Mouse (Mus musculus) MEL (cell line): ENCODE measurements around the gene Taok1. TPM values are rescaled to one million over a fixed set of nuclear protein-coding genes. Genes with fewer than 3 reads are reported as not detected.

Experiments
- DNase-seq: peaks from one replicate; pipeline ENCODE4 v3.0.0; 2011; ENCODE audit warnings: low read depth, low spot score
- H3K27ac ChIP-seq: 2 replicates; pipeline ENCODE4 v1.5.1; 2012; ENCODE audit warnings: low read depth, mild to moderate bottlenecking, control low read depth, low read length, moderate library complexity; ENCODE audit not compliant: control insufficient read depth
- H3K27me3 ChIP-seq, 2 experiments: fragments of 150-350 bp in 1 of 2; sonication (generic) in 1 of 2; 2 replicates each; pipeline ENCODE4 v1.6.1; 2012; ENCODE audit warnings: low read length in 2 of 2, mild to moderate bottlenecking in 2 of 2, improper control_type of control experiment in 1 of 2, moderate library complexity in 1 of 2; ENCODE audit not compliant: insufficient read depth in 2 of 2, control insufficient read depth in 1 of 2
- H3K36me3 ChIP-seq, 2 experiments: 2 replicates each; pipeline ENCODE4 v1.6.1; 2012 to 2014; ENCODE audit warnings: low read length in 2 of 2, improper control_type of control experiment in 1 of 2, inconsistent platforms in 1 of 2, mild to moderate bottlenecking in 1 of 2; ENCODE audit not compliant: insufficient read depth in 2 of 2, control insufficient read depth in 1 of 2
- H3K4me1 ChIP-seq, 2 experiments: fragments of 150-350 bp in 1 of 2; sonication (generic) in 1 of 2; 2 replicates each; pipeline ENCODE4 v1.6.1; 2012; ENCODE audit warnings: low read length in 2 of 2, improper control_type of control experiment in 1 of 2, mild to moderate bottlenecking in 1 of 2; ENCODE audit not compliant: insufficient read depth in 2 of 2, control insufficient read depth in 1 of 2
- H3K4me3 ChIP-seq, 2 experiments: fragments of 150-350 bp in 1 of 2; sonication (generic) in 1 of 2; 2 replicates each; pipeline ENCODE4 v1.5.1; 2012; ENCODE audit warnings: low read depth in 2 of 2, low read length in 2 of 2, mild to moderate bottlenecking in 2 of 2, moderate library complexity in 2 of 2, control low read depth in 1 of 2, improper control_type of control experiment in 1 of 2; ENCODE audit not compliant: control insufficient read depth in 1 of 2, insufficient read depth in 1 of 2
- H3K79me2 ChIP-seq: 2 replicates; pipeline ENCODE4 v1.6.1; 2012; ENCODE audit warnings: mild to moderate bottlenecking, low read length, moderate library complexity; ENCODE audit not compliant: control insufficient read depth, poor library complexity, insufficient read depth
- H3K9ac ChIP-seq: 2 replicates; pipeline ENCODE4 v1.6.1; 2012; ENCODE audit warnings: low read depth, mild to moderate bottlenecking, control low read depth, low read length, moderate library complexity; ENCODE audit not compliant: control insufficient read depth, poor library complexity, severe bottlenecking
- H3K9me3 ChIP-seq: fragments of 150-350 bp; sonication (generic); replicated peaks from 2 replicates; pipeline ENCODE4 v1.6.1; 2012; ENCODE audit warnings: mild to moderate bottlenecking, low read length, improper control_type of control experiment, moderate library complexity; ENCODE audit not compliant: insufficient read depth
- BHLHE40 ChIP-seq: IDR thresholded peaks from 2 replicates; pipeline ENCODE4 v1.6.1; 2012; ENCODE audit warnings: low read depth, mild to moderate bottlenecking, inconsistent platforms, low read length, improper control_type of control experiment, borderline replicate concordance
- CHD1 ChIP-seq: IDR thresholded peaks from 2 replicates; pipeline ENCODE4 v1.6.1; 2012; ENCODE audit warnings: low read depth, mild to moderate bottlenecking, inconsistent platforms, low read length, improper control_type of control experiment
- CHD2 ChIP-seq: IDR thresholded peaks from 2 replicates; pipeline ENCODE4 v1.6.1; 2011; ENCODE audit warnings: low read length, improper control_type of control experiment
- CTCF ChIP-seq, 3 experiments: IDR thresholded peaks in 2 of 3; conservative IDR thresholded peaks in 1 of 3; 2 replicates each; pipeline ENCODE4 v1.5.1; 2011 to 2012; ENCODE audit warnings: low read length in 3 of 3, low read depth in 2 of 3, mild to moderate bottlenecking in 2 of 3, improper control_type of control experiment in 1 of 3, inconsistent platforms in 1 of 3, mixed read lengths in 1 of 3, moderate library complexity in 1 of 3; ENCODE audit not compliant: control insufficient read depth in 1 of 3, insufficient read depth in 1 of 3, poor library complexity in 1 of 3, severe bottlenecking in 1 of 3
- E2F4 ChIP-seq: IDR thresholded peaks from 2 replicates; pipeline ENCODE4 v1.6.1; 2011; ENCODE audit warnings: low read depth, low read length, improper control_type of control experiment, borderline replicate concordance
- ELF1 ChIP-seq: IDR thresholded peaks from 2 replicates; pipeline ENCODE4 v1.6.1; 2014; ENCODE audit warnings: low read depth, mild to moderate bottlenecking, inconsistent platforms, low read length, improper control_type of control experiment, moderate library complexity
- EP300 ChIP-seq, 2 experiments: IDR thresholded peaks; 2 replicates each; pipeline ENCODE4 v1.6.1; 2011; ENCODE audit warnings: improper control_type of control experiment in 2 of 2, low read length in 2 of 2, low read depth in 1 of 2, mild to moderate bottlenecking in 1 of 2
- GABPA ChIP-seq: IDR thresholded peaks from 2 replicates; pipeline ENCODE4 v1.6.1; 2012; ENCODE audit warnings: low read depth, mild to moderate bottlenecking, inconsistent platforms, low read length, improper control_type of control experiment, moderate library complexity
- GATA1 ChIP-seq: IDR thresholded peaks from 2 replicates; pipeline ENCODE4 v1.6.1; 2011; ENCODE audit warnings: low read depth, low read length, improper control_type of control experiment
- HCFC1 ChIP-seq: IDR thresholded peaks from 2 replicates; pipeline ENCODE4 v1.6.1; 2012; ENCODE audit warnings: low read depth, mild to moderate bottlenecking, inconsistent platforms, low read length, improper control_type of control experiment, moderate library complexity
- JUND ChIP-seq: IDR thresholded peaks from 2 replicates; pipeline ENCODE4 v1.6.1; 2011; ENCODE audit warnings: low read depth, mild to moderate bottlenecking, improper control_type of control experiment, low read length
- KAT2A ChIP-seq: conservative IDR thresholded peaks from 2 replicates; pipeline ENCODE4 v1.6.1; 2012; ENCODE audit warnings: low read depth, low read length, improper control_type of control experiment, inconsistent platforms
- MAFK ChIP-seq: IDR thresholded peaks from 2 replicates; pipeline ENCODE4 v1.6.1; 2011; ENCODE audit warnings: low read depth, mild to moderate bottlenecking, low read length, improper control_type of control experiment, borderline replicate concordance
- MAX ChIP-seq: IDR thresholded peaks from 2 replicates; pipeline ENCODE4 v1.6.1; 2011; ENCODE audit warnings: low read length, improper control_type of control experiment
- MAZ ChIP-seq: IDR thresholded peaks from 2 replicates; pipeline ENCODE4 v1.6.1; 2012; ENCODE audit warnings: low read depth, mild to moderate bottlenecking, inconsistent platforms, low read length, improper control_type of control experiment
- MEF2A ChIP-seq: IDR thresholded peaks from 2 replicates; pipeline ENCODE4 v1.6.1; 2014; ENCODE audit warnings: low read depth, mild to moderate bottlenecking, inconsistent platforms, low read length, improper control_type of control experiment; ENCODE audit not compliant: poor library complexity, insufficient replicate concordance, severe bottlenecking; ENCODE audit errors: extremely low read depth
- MXI1 ChIP-seq: IDR thresholded peaks from 2 replicates; pipeline ENCODE4 v1.6.1; 2011; ENCODE audit warnings: mild to moderate bottlenecking, low read depth, low read length, improper control_type of control experiment
- MYB ChIP-seq: IDR thresholded peaks from 2 replicates; pipeline ENCODE4 v1.6.1; 2011; ENCODE audit warnings: mild to moderate bottlenecking, low read depth, low read length, improper control_type of control experiment
- MYC ChIP-seq: IDR thresholded peaks from 2 replicates; pipeline ENCODE4 v1.6.1; 2011; ENCODE audit warnings: low read depth, mild to moderate bottlenecking, low read length, improper control_type of control experiment, moderate library complexity
- NRF1 ChIP-seq: IDR thresholded peaks from 2 replicates; pipeline ENCODE4 v1.6.1; 2014; ENCODE audit warnings: low read depth, mild to moderate bottlenecking, inconsistent platforms, low read length, improper control_type of control experiment, moderate library complexity; ENCODE audit not compliant: poor library complexity, insufficient read depth, severe bottlenecking
- POLR2A ChIP-seq, 2 experiments: IDR thresholded peaks; 2 replicates each; pipeline ENCODE4 v1.6.1; 2011 to 2012; ENCODE audit warnings: low read length in 2 of 2, mild to moderate bottlenecking in 2 of 2, control low read depth in 1 of 2, improper control_type of control experiment in 1 of 2, low read depth in 1 of 2, moderate library complexity in 1 of 2; ENCODE audit not compliant: control insufficient read depth in 1 of 2, insufficient read depth in 1 of 2, poor library complexity in 1 of 2
- POLR2AphosphoS2 ChIP-seq: IDR thresholded peaks from 2 replicates; pipeline ENCODE4 v1.6.1; 2011; ENCODE audit warnings: low read length, improper control_type of control experiment
- POLR2AphosphoS5 ChIP-seq: IDR thresholded peaks from 2 replicates; pipeline ENCODE4 v1.6.1; 2012; ENCODE audit warnings: low read depth, borderline replicate concordance, mild to moderate bottlenecking, inconsistent platforms, low read length, moderate library complexity, mixed read lengths
- RAD21 ChIP-seq: IDR thresholded peaks from 2 replicates; pipeline ENCODE4 v1.6.1; 2011; ENCODE audit warnings: mild to moderate bottlenecking, low read depth, low read length, improper control_type of control experiment
- RCOR1 ChIP-seq: IDR thresholded peaks from 2 replicates; pipeline ENCODE4 v1.6.1; 2012; ENCODE audit warnings: low read depth, mild to moderate bottlenecking, inconsistent platforms, low read length, improper control_type of control experiment
- SMC3 ChIP-seq: IDR thresholded peaks from 2 replicates; pipeline ENCODE4 v1.6.1; 2011; ENCODE audit warnings: low read depth, low read length, improper control_type of control experiment
- TBP ChIP-seq: IDR thresholded peaks from 2 replicates; pipeline ENCODE4 v1.8.0; 2011; ENCODE audit warnings: low read depth, low read length, improper control_type of control experiment
- TCF12 ChIP-seq: IDR thresholded peaks from 2 replicates; pipeline ENCODE4 v1.6.1; 2014; ENCODE audit warnings: low read depth, mild to moderate bottlenecking, inconsistent platforms, low read length, improper control_type of control experiment, moderate library complexity
- UBTF ChIP-seq: IDR thresholded peaks from 2 replicates; pipeline ENCODE4 v1.6.1; 2012; ENCODE audit warnings: low read depth, mild to moderate bottlenecking, inconsistent platforms, low read length, improper control_type of control experiment, moderate library complexity, borderline replicate concordance; ENCODE audit not compliant: insufficient read depth
- USF1 ChIP-seq: IDR thresholded peaks from 2 replicates; pipeline ENCODE4 v1.6.1; 2014; ENCODE audit warnings: low read depth, mild to moderate bottlenecking, inconsistent platforms, low read length, improper control_type of control experiment, moderate library complexity
- USF2 ChIP-seq, 2 experiments: IDR thresholded peaks; 2 replicates each; pipeline ENCODE4 v1.6.1; 2011 to 2012; ENCODE audit warnings: improper control_type of control experiment in 2 of 2, low read length in 2 of 2, borderline replicate concordance in 1 of 2, inconsistent platforms in 1 of 2, low read depth in 1 of 2, mild to moderate bottlenecking in 1 of 2; ENCODE audit not compliant: insufficient read depth in 1 of 2
- ZC3H11A ChIP-seq: IDR thresholded peaks from 2 replicates; pipeline ENCODE4 v1.6.1; 2012; ENCODE audit warnings: low read depth, mild to moderate bottlenecking, inconsistent platforms, low read length, improper control_type of control experiment
- ZKSCAN1 ChIP-seq: IDR thresholded peaks from 2 replicates; pipeline ENCODE4 v1.6.1; 2012; ENCODE audit warnings: low read depth, mild to moderate bottlenecking, inconsistent platforms, low read length, improper control_type of control experiment, moderate library complexity
- ZMIZ1 ChIP-seq: IDR thresholded peaks from 2 replicates; pipeline ENCODE4 v1.6.1; 2012; ENCODE audit warnings: low read depth, mild to moderate bottlenecking, inconsistent platforms, low read length, improper control_type of control experiment, moderate library complexity
- ZNF384 ChIP-seq: IDR thresholded peaks from 2 replicates; pipeline ENCODE4 v1.6.1; 2012; ENCODE audit warnings: low read depth, mild to moderate bottlenecking, inconsistent platforms, low read length, improper control_type of control experiment
- polyA plus RNA-seq, 2 experiments: library from polyadenylated mRNA; stranded (reverse) in 1 of 2; unstranded in 1 of 2; fragments of >175 nt in 1 of 2; fragments of >200 nt in 1 of 2; gene quantifications; 2 replicates each; pipeline versions ENCODE4 v1.2.1 to v1.2.4; 2012; ENCODE audit warnings: low replicate concordance in 2 of 2, low read depth in 1 of 2; ENCODE audit not compliant: insufficient read length in 2 of 2, insufficient read depth in 1 of 2, missing spikeins in 1 of 2
- total RNA-seq: library from RNA; depleted of rRNA; stranded (reverse); fragments of 300-350 nt; gene quantifications from 2 replicates; pipeline ENCODE4 v1.2.3, GENCODE M21; 2012

The Taok1 gene
- total and polyA plus RNA-seq, 3 experiments, result 7.9 to 31.0 (median 15.9) TPM

DNA sequence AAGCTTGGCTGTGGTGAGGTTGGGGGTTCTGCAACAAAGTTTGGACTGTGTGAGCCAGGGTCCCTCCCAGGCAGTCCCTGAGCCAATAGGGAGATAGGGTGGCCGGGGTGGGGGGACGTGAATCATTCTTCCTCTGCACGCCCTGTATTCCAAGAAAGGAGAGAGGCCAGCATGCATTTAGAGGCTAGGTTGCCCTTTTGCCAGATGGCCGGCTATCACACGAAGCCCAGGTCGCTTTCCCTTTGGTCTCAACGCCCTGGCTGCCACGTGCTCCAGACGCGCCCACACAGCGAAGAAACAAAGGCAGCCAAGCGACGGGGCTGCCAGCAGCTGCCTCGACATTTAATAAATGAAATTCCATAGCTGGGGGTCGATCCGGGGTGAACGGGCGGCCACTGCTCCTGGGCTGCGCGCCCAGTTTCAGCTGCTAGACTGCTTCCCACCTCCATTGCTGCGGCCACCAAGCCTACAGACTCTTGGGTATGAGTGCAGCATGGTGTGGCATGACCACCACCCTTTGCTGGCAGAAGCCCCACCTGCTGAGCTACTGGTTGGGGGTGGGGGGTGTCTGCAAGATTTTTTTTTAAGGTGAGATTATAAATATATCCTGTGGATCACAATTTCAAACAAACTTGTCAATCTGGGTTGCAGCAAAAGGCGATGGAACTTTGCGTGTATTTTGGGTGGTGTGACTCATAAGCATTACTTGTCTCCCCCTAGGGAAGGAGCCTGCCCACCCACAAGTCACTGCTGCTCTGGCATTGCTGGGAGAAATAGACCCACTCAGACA lies 115.9 kb downstream of the Taok1 start:
- Histone ChIP-seq H3K4me1 (peaks cover 2 to 41% of the 10 kb centered on the region in 2 experiments; a peak in 3 of 4 replicates), H3K79me2 (peaks cover 59% of the 10 kb centered on the region), H3K27ac (peak overlapping the region; percentile 96), H3K9ac (peak overlapping the region; percentile 93), H3K9me3 (no peaks in the 10 kb centered on the region), H3K4me3 (peak overlapping the region; percentile 86 to 90), H3K36me3 (peaks cover 0 to 31% of the 10 kb centered on the region in 2 experiments; a peak in 2 of 4 replicates), H3K27me3 (no peaks in the 10 kb centered on the region)
- peak; percentile 94 for DNase-seq
- TF ChIP-seq GABPA, result no peak
- no peak for TF ChIP-seq ZKSCAN1
- no peak for TF ChIP-seq GATA1
- peak; percentile 84; the same call in 1 of the 2 replicates for TF ChIP-seq MYC
- TF ChIP-seq ZNF384, result no peak
- TF ChIP-seq NRF1, result no peak
- no peak; a peak in 1 of 4 replicates for TF ChIP-seq EP300 (IDR thresholded peaks at IDR 0.05; ENCODE audit: low read depth in 1 of 2, low read length in 2 of 2)
- no peak for TF ChIP-seq E2F4
- no peak for TF ChIP-seq ELF1
- TF ChIP-seq TCF12, result no peak
- TF ChIP-seq MXI1, result peak; percentile 93
- peak; percentile 49; the same call in 1 of the 2 replicates for TF ChIP-seq USF1
- TF ChIP-seq MAX, result peak; percentile 97
- TF ChIP-seq POLR2AphosphoS5, result no peak
- TF ChIP-seq KAT2A, result no peak
- TF ChIP-seq CTCF (IDR thresholded peaks at IDR 0.05 in 2 of 3, conservative IDR thresholded peaks at IDR 0.05 in 1 of 3; ENCODE audit: control insufficient read depth in 1 of 3, insufficient read depth in 1 of 3, low read depth in 2 of 3, low read length in 3 of 3, poor library complexity in 1 of 3, severe bottlenecking in 1 of 3), result no peak; a peak in 1 of 6 replicates
- no peak for TF ChIP-seq RAD21
- TF ChIP-seq CHD2, result no peak
- no peak for TF ChIP-seq CHD1
- TF ChIP-seq MEF2A, result no peak
- TF ChIP-seq MAFK, result no peak
- no peak for TF ChIP-seq MYB
- TF ChIP-seq UBTF, result no peak
- peak; percentile 20; the same call in 1 of the 2 replicates for TF ChIP-seq TBP
- TF ChIP-seq ZC3H11A, result no peak
- TF ChIP-seq POLR2A (IDR thresholded peaks at IDR 0.05; ENCODE audit: control insufficient read depth in 1 of 2, insufficient read depth in 1 of 2, low read depth in 1 of 2, low read length in 2 of 2, poor library complexity in 1 of 2), result peak in 1 of 2 experiments; percentile 48; a peak in 2 of 4 replicates
- peak; percentile 74 for TF ChIP-seq POLR2AphosphoS2
- no peak for TF ChIP-seq RCOR1
- no peak for TF ChIP-seq JUND
- TF ChIP-seq MAZ, result peak; percentile 12; the same call in 1 of the 2 replicates
- TF ChIP-seq USF2 (IDR thresholded peaks at IDR 0.05; ENCODE audit: borderline replicate concordance in 1 of 2, insufficient read depth in 1 of 2, low read depth in 1 of 2, low read length in 2 of 2), result no peak
- TF ChIP-seq SMC3, result no peak
- 0 out of 2 replicates have a peak, but pooled peaks have one; percentile 6 for TF ChIP-seq BHLHE40
- 0 out of 2 replicates have a peak, but pooled peaks have one; percentile 28 for TF ChIP-seq ZMIZ1
- TF ChIP-seq HCFC1, result no peak; the same call in 1 of the 2 replicates
